Mouse (Mus musculus) monocyte, adult 2 months (primary cell): ENCODE data around the gene Gtf2ird2.

Experiments used
- DNase-seq, 2 experiments: peaks; one replicate each; pipeline ENCODE4 v3.0.0; 2022; ENCODE audit warnings: low spot score in 2 of 2, low read depth in 1 of 2

Gtf2ird2 gene

GRCm38 (mm10) chr5:134234205-134234604, 50.4 kb downstream of the Gtf2ird2 start:
- no peak for DNase-seq

GRCm38 (mm10) chr5:134235111-134235510, 51.3 kb downstream of the Gtf2ird2 start:
- no peak for DNase-seq

GRCm38 (mm10) chr5:134236241-134236640, 52.4 kb downstream of the Gtf2ird2 start:
- no peak for DNase-seq

- DNase-seq = no peak
Observed at GRCm38 (mm10) chr5:134236796-134237195, 53.0 kb downstream of the Gtf2ird2 start.

GRCm38 (mm10) chr5:134237508-134237907, 53.7 kb downstream of the Gtf2ird2 start:
- DNase-seq = no peak

- no peak for DNase-seq
Observed at GRCm38 (mm10) chr5:134237936-134238760, 54.3 kb downstream of the Gtf2ird2 start.

GRCm38 (mm10) chr5:134241831-134242230, 58.0 kb downstream of the Gtf2ird2 start:
- no peak for DNase-seq

- no peak for DNase-seq
Observed at GRCm38 (mm10) chr5:134243661-134244436, 60.0 kb downstream of the Gtf2ird2 start.

- DNase-seq = no peak
Observed at GRCm38 (mm10) chr5:134244890-134245289, 61.1 kb downstream of the Gtf2ird2 start.

GRCm38 (mm10) chr5:134246146-134246545, 62.3 kb downstream of the Gtf2ird2 start:
- DNase-seq = no peak

- DNase-seq = no peak
Observed at GRCm38 (mm10) chr5:134248608-134249244, 64.9 kb downstream of the Gtf2ird2 start.

GRCm38 (mm10) chr5:134249245-134249649, 65.4 kb downstream of the Gtf2ird2 start:
- no peak for DNase-seq

- no peak for DNase-seq
Observed at GRCm38 (mm10) chr5:134250601-134251000, 66.8 kb downstream of the Gtf2ird2 start.

GRCm38 (mm10) chr5:134251083-134251482, 67.3 kb downstream of the Gtf2ird2 start:
- DNase-seq = no peak

GRCm38 (mm10) chr5:134253806-134254205, 70.0 kb downstream of the Gtf2ird2 start:
- no peak for DNase-seq

GRCm38 (mm10) chr5:134255294-134255693, 71.5 kb downstream of the Gtf2ird2 start:
- DNase-seq = no peak

- no peak for DNase-seq
Observed at GRCm38 (mm10) chr5:134257349-134258031, 73.7 kb downstream of the Gtf2ird2 start.

GRCm38 (mm10) chr5:134258395-134258794, 74.6 kb downstream of the Gtf2ird2 start:
- no peak for DNase-seq

- no peak for DNase-seq
Observed at GRCm38 (mm10) chr5:134258934-134259333, 75.1 kb downstream of the Gtf2ird2 start.

GRCm38 (mm10) chr5:134260001-134260636, 76.3 kb downstream of the Gtf2ird2 start:
- no peak for DNase-seq

- DNase-seq = no peak
Observed at GRCm38 (mm10) chr5:134265890-134266289, 82.1 kb downstream of the Gtf2ird2 start.
